Mouse (Mus musculus) limb, embryonic 12.5 days (tissue): ENCODE measurements at regions not wholly inside any gene's neighbourhood (a gene's known extent, or its start where the extent isn't known, plus 50 kb on each side); places are given as distances from the start of the nearest gene placed in this dataset.

Experiments
- ATAC-seq: fragments of 200-750 bp; cut with Nextera tagmentation; 2 replicates; pipeline ENCODE4 v1.8.0; 2017; ENCODE audit warnings: low read depth, moderate TSS enrichment; ENCODE audit not compliant: insufficient number of reproducible peaks, insufficient read depth, low FRiP score, low TSS enrichment
- H3K27ac ChIP-seq: fragments of 300-500 bp; sonication (generic); 2 replicates; pipeline ENCODE4 v1.5.1; 2016; ENCODE audit warnings: mild to moderate bottlenecking, moderate library complexity
- H3K27me3 ChIP-seq: fragments of 300-500 bp; sonication (generic); 2 replicates; pipeline ENCODE4 v1.6.1; 2016; ENCODE audit warnings: mild to moderate bottlenecking, moderate library complexity
- H3K36me3 ChIP-seq: fragments of 300-500 bp; sonication (generic); 2 replicates; pipeline ENCODE4 v1.6.1; 2016; ENCODE audit warnings: mild to moderate bottlenecking, moderate library complexity
- H3K4me1 ChIP-seq: fragments of 300-500 bp; sonication (generic); replicated peaks from 2 replicates; pipeline ENCODE4 v1.6.1; 2016
- H3K4me2 ChIP-seq: fragments of 300-500 bp; sonication (generic); 2 replicates; pipeline ENCODE4 v1.6.1; 2016; ENCODE audit warnings: mild to moderate bottlenecking, moderate library complexity
- H3K4me3 ChIP-seq: fragments of 300-500 bp; sonication (generic); replicated peaks from 2 replicates; pipeline ENCODE4 v1.5.1; 2016; ENCODE audit warnings: mild to moderate bottlenecking
- H3K9ac ChIP-seq: fragments of 300-500 bp; sonication (generic); replicated peaks from 2 replicates; pipeline ENCODE4 v1.6.1; 2016; ENCODE audit warnings: mild to moderate bottlenecking, moderate library complexity
- H3K9me3 ChIP-seq: fragments of 300-500 bp; sonication (generic); 2 replicates; pipeline ENCODE4 v1.6.1; 2016; ENCODE audit warnings: mild to moderate bottlenecking, moderate library complexity
- WGBS: fragments of 180-500 bp; shearing (Covaris S2); methylation state at CpG from one replicate; pipeline ENCODE4 v1.1.7; 2016; 5-methylcytosine and 5-hydroxymethylcytosine counted together

DNA sequence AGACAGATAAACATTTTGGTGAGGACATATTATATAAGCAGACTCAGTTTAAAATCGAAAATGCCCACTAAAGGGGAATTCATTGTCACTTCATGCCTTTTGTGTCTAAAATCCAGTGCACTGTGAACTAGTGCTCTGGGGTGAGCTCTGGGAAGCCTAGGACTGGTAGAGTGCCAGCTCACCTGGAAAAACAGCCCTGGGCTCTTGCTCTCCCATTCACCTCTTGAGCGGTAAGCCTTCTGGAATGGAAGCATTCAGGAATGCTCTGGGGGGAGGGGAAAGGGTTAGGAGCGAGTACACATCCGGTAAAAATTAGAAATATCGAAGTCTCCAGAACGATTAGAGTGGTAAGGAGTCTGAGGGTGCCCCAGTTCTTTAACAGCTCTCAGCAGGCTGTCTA lies 53.4 kb upstream of the Tbl1xr1 start:
- H3K4me3 ChIP-seq: no peak overlapping the region
- H3K9me3 ChIP-seq: no peaks in the 10 kb centered on the region
- 50% methylated on average over 6 of the region's 6 CpGs for WGBS
- peaks cover 31% of the 10 kb centered on the region for H3K4me1 ChIP-seq
- no peak for ATAC-seq
- no peaks in the 10 kb centered on the region for H3K27me3 ChIP-seq
- no peak overlapping the region for H3K4me2 ChIP-seq
- no peak overlapping the region for H3K9ac ChIP-seq
- no peaks in the 10 kb centered on the region for H3K36me3 ChIP-seq
- H3K27ac ChIP-seq: no peak overlapping the region

DNA sequence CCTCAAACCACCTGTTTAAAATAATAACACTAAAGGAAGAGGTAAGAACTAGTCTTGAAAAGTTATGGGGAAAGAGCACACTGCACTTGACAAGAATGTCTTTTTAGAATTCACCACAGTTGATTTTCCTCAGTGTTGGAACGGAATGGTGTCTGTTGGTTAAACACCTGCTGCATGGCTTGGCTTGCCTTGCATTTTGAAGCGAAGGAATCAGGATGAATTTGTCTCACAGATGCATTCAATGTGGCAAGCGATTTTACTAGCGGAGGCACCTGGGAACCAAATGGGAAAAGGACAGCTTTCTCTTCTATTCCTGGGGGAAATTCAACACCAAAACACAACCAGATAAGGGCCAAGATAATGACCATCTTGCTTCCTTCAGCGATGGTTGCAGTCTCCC lies 52.9 kb upstream of the Tbl1xr1 start:
- H3K36me3 ChIP-seq: no peaks in the 10 kb centered on the region
- H3K9ac ChIP-seq: no peak overlapping the region
- H3K4me2 ChIP-seq: no peak overlapping the region
- WGBS: 49% methylated on average over 5 of the region's 5 CpGs
- H3K27me3 ChIP-seq: no peaks in the 10 kb centered on the region
- H3K4me3 ChIP-seq: no peak overlapping the region
- peaks cover 31% of the 10 kb centered on the region for H3K4me1 ChIP-seq
- H3K9me3 ChIP-seq: no peaks in the 10 kb centered on the region
- ATAC-seq: no peak
- no peak overlapping the region for H3K27ac ChIP-seq

DNA sequence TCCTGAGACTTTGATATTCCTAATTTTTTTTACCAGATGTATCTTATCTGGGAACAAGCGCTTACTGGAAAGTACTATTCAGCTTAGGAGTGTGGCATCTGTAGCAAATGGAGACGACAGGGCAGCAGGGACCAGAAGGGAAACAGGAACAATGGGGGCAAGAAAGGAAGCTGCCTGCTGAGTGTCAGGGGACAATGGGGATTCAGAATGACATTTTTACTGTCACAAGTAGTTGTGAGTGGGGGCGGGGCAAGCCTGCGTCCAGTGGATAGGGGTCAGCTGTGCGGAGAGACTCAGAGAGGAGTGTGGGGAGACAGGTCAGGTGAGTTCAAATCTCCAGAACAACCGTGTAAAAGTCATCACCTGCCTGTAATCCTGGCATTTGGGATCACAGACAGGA lies 52.3 kb upstream of the Tbl1xr1 start:
- Histone ChIP-seq H3K27ac (no peak overlapping the region), H3K36me3 (no peaks in the 10 kb centered on the region), H3K27me3 (no peaks in the 10 kb centered on the region), H3K9ac (no peak overlapping the region), H3K4me3 (no peak overlapping the region), H3K9me3 (no peaks in the 10 kb centered on the region), H3K4me1 (peaks cover 31% of the 10 kb centered on the region), H3K4me2 (no peak overlapping the region)
- ATAC-seq: no peak; the same call in 1 of the 2 replicates
- 17% methylated on average over 6 of the region's 6 CpGs for WGBS

DNA sequence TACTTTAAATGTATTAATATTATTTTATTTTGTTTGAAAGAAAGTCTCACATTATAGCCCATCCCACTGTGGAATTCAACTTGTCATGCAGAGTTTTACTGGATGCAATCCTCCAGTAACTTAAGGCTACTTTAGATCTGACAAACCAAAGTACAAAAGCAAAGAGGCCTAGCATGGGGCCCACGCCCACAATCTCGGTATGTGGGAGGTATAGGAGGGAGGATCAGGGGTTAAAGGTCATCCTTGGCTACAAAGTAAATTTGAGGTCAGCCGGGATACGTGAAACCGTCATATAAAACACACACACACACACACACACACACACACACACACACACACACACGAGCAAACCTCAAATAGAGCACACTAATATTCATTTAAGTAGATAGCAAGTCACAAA lies 51.3 kb upstream of the Tbl1xr1 start:
- H3K4me1 ChIP-seq: peaks cover 31% of the 10 kb centered on the region
- ATAC-seq: no peak
- WGBS: 21% methylated on average over 6 of the region's 6 CpGs

GRCm38 (mm10) chr3:22025615-22026014 lies 50.8 kb upstream of the Tbl1xr1 start:
- H3K4me1 ChIP-seq: peaks cover 31% of the 10 kb centered on the region
- no peak for ATAC-seq
- H3K9ac ChIP-seq: no peak overlapping the region
- no peaks in the 10 kb centered on the region for H3K27me3 ChIP-seq
- H3K4me2 ChIP-seq: peak overlapping the region; percentile 15; the same call in 1 of the 2 replicates
- no peak overlapping the region for H3K4me3 ChIP-seq
- no peaks in the 10 kb centered on the region for H3K9me3 ChIP-seq
- no peaks in the 10 kb centered on the region for H3K36me3 ChIP-seq
- H3K27ac ChIP-seq: 0 out of 2 replicates have a peak overlapping the region, but pooled peaks have one; percentile 7
- 24% methylated on average over 8 of the region's 8 CpGs for WGBS

More for the DNA sequence above, 51.3 kb upstream of the Tbl1xr1 start:
- Histone ChIP-seq H3K36me3 (no peaks in the 10 kb centered on the region), H3K4me2 (peak overlapping the region; percentile 15; the same call in 1 of the 2 replicates), H3K9ac (no peak overlapping the region), H3K27me3 (no peaks in the 10 kb centered on the region), H3K9me3 (no peaks in the 10 kb centered on the region), H3K27ac (no peak overlapping the region), H3K4me3 (no peak overlapping the region)
